Mouse (Mus musculus) embryonic stem cell, embryonic (primary cell): Measurements from ENCODE around the gene Rho.

ENCODE experiments used
- CTCF ChIA-PET, 4 experiments: fragments of 300-600 bp in 2 of 4; fragments of 350-600 bp in 2 of 4; sonication (Branson Sonifier 250); formaldehyde crosslinking; loops; one replicate each; lab custom pipeline; 2022; ENCODE audit warnings: inconsistent platforms in 2 of 4; lab: Charles Lee
- POLR2A ChIA-PET, 4 experiments: fragments of 300-600 bp in 2 of 4; fragments of 350-600 bp in 2 of 4; sonication (Branson Sonifier 250); formaldehyde crosslinking; loops; one replicate each; lab custom pipeline; 2022; ENCODE audit warnings: antibody characterized with exemption in 4 of 4, inconsistent platforms in 1 of 4; lab: Charles Lee

Rho gene

GRCm38 (mm10) chr6:115908421-115908982 is 23.0 kb upstream of the Rho start:
- ChIA-PET CTCF (no interaction called here), POLR2A (interaction anchor here in 2 of 4 experiments (0.6 to 1.0 kb wide), 3 partner anchors 13 to 37 kb away, joined by 3 read pairs; no protein-coding TSS in a partner anchor)

GRCm38 (mm10) chr6:115909052-115909451 is 22.5 kb upstream of the Rho start:
- ChIA-PET CTCF (interaction anchor here in 1 of 4 experiments (1.4 kb wide), 1 partner anchor 20 kb away, joined by 3 read pairs; no protein-coding TSS in a partner anchor), POLR2A (interaction anchor here in 1 of 4 experiments (1.0 kb wide), 1 partner anchor 14 kb away, joined by 3 read pairs; no protein-coding TSS in a partner anchor)

GRCm38 (mm10) chr6:115909940-115910339 is 21.6 kb upstream of the Rho start:
- ChIA-PET POLR2A (no interaction called here), CTCF (interaction anchor here in 1 of 4 experiments (1.4 kb wide), 1 partner anchor 21 kb away, joined by 3 read pairs; no protein-coding TSS in a partner anchor)

- ChIA-PET CTCF (no interaction called here), POLR2A (interaction anchor here in 2 of 4 experiments (1.2 to 1.9 kb wide), 2 partner anchors 8 to 33 kb away, joined by 3 to 5 read pairs; partner anchors contain the start of gene H1foo (in 1 of the 2))
Measured at GRCm38 (mm10) chr6:115911763-115912162, 19.8 kb upstream of the Rho start.

- POLR2A ChIA-PET = interaction anchor here in 2 of 4 experiments (0.8 to 1.9 kb wide), 4 partner anchors 9 to 294 kb away, joined by 3 to 5 read pairs (median 3); partner anchors contain the start of gene Washc2 (in 1 of the 2)
- CTCF ChIA-PET = interaction anchor here in 1 of 4 experiments (1.4 kb wide), 1 partner anchor 12 kb away, joined by 4 read pairs; no protein-coding TSS in a partner anchor
Measured at GRCm38 (mm10) chr6:115913482-115913881, 18.1 kb upstream of the Rho start.

- ChIA-PET CTCF (interaction anchor here in 1 of 4 experiments (1.5 kb wide), 1 partner anchor 13 kb away, joined by 3 read pairs; no protein-coding TSS in a partner anchor), POLR2A (interaction anchor here in 2 of 4 experiments (0.5 to 1.4 kb wide), 2 partner anchors 9 to 714 kb away, joined by 3 to 4 read pairs; partner anchors contain the start of gene Zfp422 (in 1 of the 2))
Measured at GRCm38 (mm10) chr6:115914511-115915202, 16.9 kb upstream of the Rho start.

- ChIA-PET CTCF (interaction anchor here in 3 of 4 experiments (0.5 to 1.5 kb wide), 3 partner anchors 14 to 1216 kb away, joined by 3 read pairs; no protein-coding TSS in a partner anchor), POLR2A (interaction anchor here in 1 of 4 experiments (1.4 kb wide), 1 partner anchor 10 kb away, joined by 3 read pairs; no protein-coding TSS in a partner anchor)
Measured at GRCm38 (mm10) chr6:115915601-115916445, 15.7 kb upstream of the Rho start.

GRCm38 (mm10) chr6:115916611-115917010 is 14.9 kb upstream of the Rho start:
- CTCF ChIA-PET = interaction anchor here in 1 of 4 experiments (0.6 kb wide), 1 partner anchor 943 kb away, joined by 3 read pairs; no protein-coding TSS in a partner anchor
- POLR2A ChIA-PET = no interaction called here

GRCm38 (mm10) chr6:115918615-115919014 is 12.9 kb upstream of the Rho start:
- ChIA-PET CTCF (interaction anchor here in 1 of 4 experiments (0.6 to 1.1 kb wide), 3 partner anchors 12 to 1973 kb away, joined by 3 to 4 read pairs (median 3); no protein-coding TSS in a partner anchor), POLR2A (interaction anchor here in 1 of 4 experiments (1.1 to 1.2 kb wide), 2 partner anchors 12 to 13 kb away, joined by 3 read pairs; no protein-coding TSS in a partner anchor)

GRCm38 (mm10) chr6:115919876-115920275 is 11.7 kb upstream of the Rho start:
- ChIA-PET CTCF (interaction anchor here in 2 of 4 experiments (0.6 to 0.8 kb wide), 2 partner anchors 42 to 1193 kb away, joined by 3 read pairs; no protein-coding TSS in a partner anchor), POLR2A (interaction anchor here in 2 of 4 experiments (0.6 to 1.3 kb wide), 8 partner anchors 10 to 309 kb away, joined by 3 read pairs; partner anchors contain the start of genes Efcab12 (in 1 of the 2), Ift122 (in 1 of the 2) and Mbd4 (in 1 of the 2))

GRCm38 (mm10) chr6:115924829-115925228 is 6.7 kb upstream of the Rho start:
- ChIA-PET CTCF (interaction anchor here in 1 of 4 experiments (1.2 kb wide), 1 partner anchor 24 kb away, joined by 3 read pairs; no protein-coding TSS in a partner anchor), POLR2A (interaction anchor here in 2 of 4 experiments (1.0 to 1.4 kb wide), 2 partner anchors 11 to 20 kb away, joined by 3 read pairs; no protein-coding TSS in a partner anchor)

GRCm38 (mm10) chr6:115926416-115926815 is 5.1 kb upstream of the Rho start:
- POLR2A ChIA-PET = interaction anchor here in 1 of 4 experiments (1.0 kb wide), 1 partner anchor 38 kb away, joined by 3 read pairs; no protein-coding TSS in a partner anchor
- CTCF ChIA-PET = no interaction called here

- CTCF ChIA-PET = interaction anchor here in 2 of 4 experiments (0.5 to 0.6 kb wide), 2 partner anchors 29 to 240 kb away, joined by 3 to 4 read pairs; no protein-coding TSS in a partner anchor
- POLR2A ChIA-PET = no interaction called here
Measured at GRCm38 (mm10) chr6:115927292-115928242, 4.0 kb upstream of the Rho start.

GRCm38 (mm10) chr6:115930018-115930417 is 1.5 kb upstream of the Rho start:
- ChIA-PET CTCF (interaction anchor here in 1 of 4 experiments (1.2 kb wide), 1 partner anchor 12 kb away, joined by 4 read pairs; no protein-coding TSS in a partner anchor), POLR2A (interaction anchor here in 1 of 4 experiments (0.8 to 1.4 kb wide), 3 partner anchors 8 to 75 kb away, joined by 3 to 4 read pairs (median 4); no protein-coding TSS in a partner anchor)

GRCm38 (mm10) chr6:115932391-115932790 is 843 bp downstream of the Rho start:
- ChIA-PET CTCF (interaction anchor here in 2 of 4 experiments (0.5 to 1.3 kb wide), 3 partner anchors 30 to 433 kb away, joined by 3 to 6 read pairs (median 3); no protein-coding TSS in a partner anchor), POLR2A (interaction anchor here in 2 of 4 experiments (0.5 to 1.3 kb wide), 2 partner anchors 13 to 952 kb away, joined by 3 read pairs; no protein-coding TSS in a partner anchor)

GRCm38 (mm10) chr6:115935544-115935943 is 4.0 kb downstream of the Rho start:
- ChIA-PET POLR2A (no interaction called here), CTCF (interaction anchor here in 2 of 4 experiments (0.6 to 2.1 kb wide), 2 partner anchors 26 to 70 kb away, joined by 3 to 7 read pairs; no protein-coding TSS in a partner anchor)
